Mouse (Mus musculus): ENCODE data around the gene 9530068E07Rik. TPM values are rescaled to one million over a fixed set of nuclear protein-coding genes. Genes with fewer than 3 reads are reported as not detected.
"Not testable (repeated sequence)": the region's sequence is repeated elsewhere in the genome, so short reads cannot be mapped to it uniquely, and the experiment has no call there.

Gene 9530068E07Rik
- polyA plus RNA-seq (2015; fragmentation: Nextera tagmentation; extraction: Ambion mirVana): 122 and 133 TPM in 2 replicates

GRCm38 (mm10) chr11:52395940-52396596, at the start of gene 9530068E07Rik:
Gene 9530068E07Rik, plus strand, starts transcription at chr11:52396428.
- peaks cover 36% of the 10 kb centered on the region for H3K4me1 ChIP-seq
- peak within 1 kb of the TSS; percentile 90 for H3K4me3 ChIP-seq (replicated peaks)
- H3K4me2 ChIP-seq: peak within 1 kb of the TSS; percentile 62
- 1% methylated on average over 38 of the region's 38 CpGs for WGBS
- no peaks in the 10 kb centered on the region for H3K36me3 ChIP-seq
- H3K9ac ChIP-seq (replicated peaks): peak within 1 kb of the TSS; percentile 97
- no peaks in the 10 kb centered on the region for H3K9me3 ChIP-seq (replicated peaks)
- peak; percentile 95 for ATAC-seq (ENCODE audit: low FRiP score)
- H3K27me3 ChIP-seq (replicated peaks): no peaks in the 10 kb centered on the region
- peak within 1 kb of the TSS; percentile 93 for H3K27ac ChIP-seq (replicated peaks)

GRCm38 (mm10) chr11:52346635-52347005, 49.6 kb upstream of the 9530068E07Rik start:
- Histone ChIP-seq H3K27me3 (replicated peaks) (no peaks in the 10 kb centered on the region), H3K4me3 (replicated peaks) (peak overlapping the region; percentile 26), H3K9me3 (replicated peaks) (no peaks in the 10 kb centered on the region), H3K4me2 (peak overlapping the region; percentile 51), H3K36me3 (no peaks in the 10 kb centered on the region), H3K4me1 (peaks cover 15% of the 10 kb centered on the region), H3K9ac (replicated peaks) (no peak overlapping the region), H3K27ac (replicated peaks) (peak overlapping the region; percentile 64)
- 7% methylated on average over 12 of the region's 12 CpGs for WGBS
- ATAC-seq (ENCODE audit: low FRiP score): peak; percentile 87

DNA sequence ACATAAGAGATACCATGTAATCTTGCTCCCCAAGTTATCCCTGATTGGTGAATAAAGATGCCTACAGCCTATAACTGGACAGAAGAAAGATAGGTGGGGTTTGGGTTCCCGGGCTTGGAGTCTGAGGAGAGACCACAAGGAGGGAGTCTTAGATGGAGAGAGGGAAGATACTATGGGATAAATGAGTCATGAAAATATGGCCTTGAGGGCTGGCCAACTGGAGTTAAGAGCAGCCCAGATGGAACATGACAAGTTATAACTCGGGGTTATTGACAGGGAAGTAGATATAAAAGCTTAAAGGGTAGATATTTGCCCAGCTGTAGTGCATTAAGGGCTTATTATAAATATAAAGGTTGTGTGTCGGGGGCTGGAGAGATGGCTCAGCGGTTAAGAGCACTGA, 48.1 kb upstream of the 9530068E07Rik start:
- H3K4me1 ChIP-seq: peaks cover 15% of the 10 kb centered on the region
- no peak overlapping the region for H3K27ac ChIP-seq (replicated peaks)
- H3K36me3 ChIP-seq: no peaks in the 10 kb centered on the region
- no peaks in the 10 kb centered on the region for H3K9me3 ChIP-seq (replicated peaks)
- H3K4me2 ChIP-seq: no peak overlapping the region
- H3K4me3 ChIP-seq (replicated peaks): no peak overlapping the region
- no peak overlapping the region for H3K9ac ChIP-seq (replicated peaks)
- WGBS: 89% methylated on average over 4 of the region's 4 CpGs
- ATAC-seq (ENCODE audit: low FRiP score): no peak
- no peaks in the 10 kb centered on the region for H3K27me3 ChIP-seq (replicated peaks)

DNA sequence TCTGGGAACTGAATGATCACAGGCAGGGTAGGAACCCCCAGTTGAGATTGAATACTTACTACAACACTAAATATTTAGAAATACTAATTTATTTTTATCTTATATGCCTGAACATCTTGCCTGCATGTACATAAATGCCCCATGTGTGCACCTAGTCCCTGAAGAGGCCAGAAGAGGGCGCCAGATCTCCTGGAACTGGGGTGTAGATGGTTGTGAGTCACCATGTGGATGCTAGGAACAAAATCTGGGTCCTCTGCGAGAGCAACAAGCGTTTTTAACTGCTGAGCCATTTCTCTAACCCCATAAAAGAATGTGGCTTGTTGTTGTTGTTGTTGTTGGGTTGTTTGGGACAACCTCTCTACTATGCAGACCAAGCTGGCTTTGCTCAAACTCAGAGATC, 47.5 kb upstream of the 9530068E07Rik start:
- no peak overlapping the region for H3K27ac ChIP-seq (replicated peaks)
- H3K27me3 ChIP-seq (replicated peaks): no peaks in the 10 kb centered on the region
- ATAC-seq (ENCODE audit: low FRiP score): no peak
- H3K4me1 ChIP-seq: peaks cover 15% of the 10 kb centered on the region
- no peak overlapping the region for H3K4me3 ChIP-seq (replicated peaks)
- H3K36me3 ChIP-seq: no peaks in the 10 kb centered on the region
- WGBS: 74% methylated on average over 3 of the region's 3 CpGs
- H3K9me3 ChIP-seq (replicated peaks): no peaks in the 10 kb centered on the region
- no peak overlapping the region for H3K4me2 ChIP-seq
- H3K9ac ChIP-seq (replicated peaks): no peak overlapping the region

DNA sequence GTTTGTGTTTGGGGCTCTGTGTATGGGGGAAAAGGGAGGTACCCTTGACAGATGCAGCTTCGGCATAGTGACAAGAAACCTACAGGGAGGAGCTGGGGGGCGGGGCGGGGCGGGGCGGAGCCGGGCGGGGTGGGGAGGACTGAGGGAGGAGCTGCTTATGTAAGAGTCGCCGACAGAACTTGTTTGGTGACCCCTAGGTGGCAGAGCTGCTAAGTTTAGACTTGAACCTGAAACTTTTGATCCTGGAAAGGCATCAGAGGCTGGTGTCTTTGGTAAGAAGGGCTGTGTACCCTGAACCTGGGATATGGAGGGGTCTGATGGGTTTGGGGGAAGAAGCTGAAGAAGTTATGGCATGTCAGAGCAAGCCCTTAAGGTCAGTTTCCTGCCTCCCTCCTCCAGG, 45.3 kb upstream of the 9530068E07Rik start:
- WGBS: 2% methylated on average over 9 of the region's 9 CpGs
- Histone ChIP-seq H3K4me2 (no peak overlapping the region), H3K27ac (replicated peaks) (no peak overlapping the region), H3K9ac (replicated peaks) (no peak overlapping the region), H3K4me3 (replicated peaks) (no peak overlapping the region), H3K27me3 (replicated peaks) (no peaks in the 10 kb centered on the region), H3K36me3 (no peaks in the 10 kb centered on the region), H3K9me3 (replicated peaks) (no peaks in the 10 kb centered on the region), H3K4me1 (peaks cover 10% of the 10 kb centered on the region)
- ATAC-seq (ENCODE audit: low FRiP score): no peak

DNA sequence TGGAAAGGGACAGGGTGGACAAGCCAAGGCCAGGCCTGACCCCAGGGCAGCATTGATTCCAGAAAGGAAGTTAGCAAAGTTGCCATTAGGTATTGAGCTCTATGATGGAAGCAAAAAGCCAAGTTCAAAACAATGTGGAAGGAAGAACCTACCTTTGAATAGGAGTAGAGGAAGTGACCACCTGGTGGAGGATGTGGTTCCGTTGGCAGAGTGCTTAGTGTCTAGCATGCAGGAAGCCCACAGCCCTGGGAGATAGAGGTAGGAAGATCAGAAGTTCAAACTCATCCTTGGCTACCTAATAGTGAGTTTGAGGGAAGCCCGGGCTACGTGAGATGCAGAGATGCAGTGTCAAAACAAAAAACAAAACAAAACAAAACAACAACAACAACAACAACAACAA, 44.0 kb upstream of the 9530068E07Rik start:
- H3K36me3 ChIP-seq: no peaks in the 10 kb centered on the region
- H3K4me2 ChIP-seq: no peak overlapping the region
- H3K4me3 ChIP-seq (replicated peaks): no peak overlapping the region
- no peak overlapping the region for H3K9ac ChIP-seq (replicated peaks)
- ATAC-seq (ENCODE audit: low FRiP score): no peak
- H3K27me3 ChIP-seq (replicated peaks): no peaks in the 10 kb centered on the region
- 93% methylated on average over 3 of the region's 3 CpGs for WGBS
- no peak overlapping the region for H3K27ac ChIP-seq (replicated peaks)
- H3K9me3 ChIP-seq (replicated peaks): no peaks in the 10 kb centered on the region
- H3K4me1 ChIP-seq: no peaks in the 10 kb centered on the region

DNA sequence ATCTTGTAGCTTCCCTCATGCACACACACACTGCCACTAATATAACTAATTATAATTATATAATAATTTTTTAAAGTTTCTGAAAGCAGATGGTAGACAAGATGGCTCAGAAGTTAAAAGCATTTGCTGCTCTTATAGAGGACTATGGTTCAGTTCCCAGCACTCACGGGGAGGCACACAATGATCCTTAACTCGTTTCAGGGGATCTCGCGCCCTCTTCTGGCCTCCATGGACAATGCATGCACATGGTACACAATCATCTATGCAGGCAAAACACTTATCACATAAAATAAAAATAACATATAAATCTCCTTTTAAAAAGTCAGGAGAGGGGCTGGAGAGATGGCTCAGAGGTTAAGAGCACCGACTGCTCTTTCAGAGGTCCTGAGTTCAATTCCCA, 41.6 kb upstream of the 9530068E07Rik start:
- no peaks in the 10 kb centered on the region for H3K27me3 ChIP-seq (replicated peaks)
- no peak overlapping the region for H3K9ac ChIP-seq (replicated peaks)
- H3K9me3 ChIP-seq (replicated peaks): no peaks in the 10 kb centered on the region
- WGBS: 84% methylated on average over 5 of the region's 5 CpGs
- no peaks in the 10 kb centered on the region for H3K36me3 ChIP-seq
- H3K4me3 ChIP-seq (replicated peaks): no peak overlapping the region
- H3K4me1 ChIP-seq: peaks cover 2% of the 10 kb centered on the region
- H3K27ac ChIP-seq (replicated peaks): no peak overlapping the region
- no peak overlapping the region for H3K4me2 ChIP-seq
- ATAC-seq (ENCODE audit: low FRiP score): no peak

DNA sequence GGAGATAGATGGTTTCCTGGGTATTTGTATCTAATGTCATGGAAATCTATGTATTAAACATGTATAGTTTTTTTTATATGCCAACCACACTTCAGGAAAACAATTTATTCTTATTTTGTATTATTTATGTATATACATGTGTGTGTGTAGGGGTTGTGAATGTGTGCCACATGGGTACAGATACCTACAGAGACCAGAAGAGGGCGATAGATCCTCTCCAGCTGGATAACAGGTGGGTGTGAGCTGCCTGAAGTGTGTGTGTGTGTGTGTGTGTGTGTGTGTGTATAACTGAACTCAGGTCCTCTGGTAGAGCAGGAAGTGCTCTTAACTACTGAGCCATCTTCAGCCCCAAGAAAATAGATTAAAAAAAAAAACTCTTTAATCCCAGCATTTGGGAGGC, 40.6 kb upstream of the 9530068E07Rik start:
- H3K27ac ChIP-seq (replicated peaks): no peak overlapping the region
- H3K4me2 ChIP-seq: no peak overlapping the region
- H3K4me3 ChIP-seq (replicated peaks): no peak overlapping the region
- H3K4me1 ChIP-seq: peaks cover 9% of the 10 kb centered on the region
- WGBS: 86% methylated on average over 1 of the region's 1 CpGs
- H3K27me3 ChIP-seq (replicated peaks): no peaks in the 10 kb centered on the region
- H3K9ac ChIP-seq (replicated peaks): no peak overlapping the region
- no peak for ATAC-seq (ENCODE audit: low FRiP score)
- no peaks in the 10 kb centered on the region for H3K36me3 ChIP-seq
- no peaks in the 10 kb centered on the region for H3K9me3 ChIP-seq (replicated peaks)

DNA sequence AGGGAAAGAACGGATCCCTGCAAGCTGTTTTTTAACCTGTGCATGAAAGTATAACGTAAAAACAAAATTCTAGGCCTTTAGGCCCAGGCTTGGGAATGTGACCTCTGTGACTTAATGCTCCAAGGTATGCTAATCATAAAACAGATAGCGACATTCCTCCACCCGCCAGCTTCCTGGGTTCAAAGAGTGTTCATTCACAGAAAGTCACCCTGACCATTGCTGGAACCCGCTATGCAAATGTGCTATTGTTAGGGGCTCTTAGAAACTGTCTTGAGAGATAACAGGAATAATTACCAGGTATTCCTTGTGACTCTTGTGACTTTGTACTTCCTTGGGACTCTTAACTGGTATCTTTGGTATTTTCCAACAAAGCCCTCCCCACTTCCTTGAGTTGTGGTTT, 39.1 kb upstream of the 9530068E07Rik start:
- H3K9ac ChIP-seq (replicated peaks); H3K4me3 ChIP-seq (replicated peaks); H3K36me3 ChIP-seq; ATAC-seq (ENCODE audit: low FRiP score); H3K9me3 ChIP-seq (replicated peaks); H3K27ac ChIP-seq (replicated peaks); H3K27me3 ChIP-seq (replicated peaks); H3K4me2 ChIP-seq: not testable (repeated sequence)
- H3K4me1 ChIP-seq: peaks cover 15% of the 10 kb centered on the region
- 87% methylated on average over 5 of the region's 5 CpGs for WGBS

DNA sequence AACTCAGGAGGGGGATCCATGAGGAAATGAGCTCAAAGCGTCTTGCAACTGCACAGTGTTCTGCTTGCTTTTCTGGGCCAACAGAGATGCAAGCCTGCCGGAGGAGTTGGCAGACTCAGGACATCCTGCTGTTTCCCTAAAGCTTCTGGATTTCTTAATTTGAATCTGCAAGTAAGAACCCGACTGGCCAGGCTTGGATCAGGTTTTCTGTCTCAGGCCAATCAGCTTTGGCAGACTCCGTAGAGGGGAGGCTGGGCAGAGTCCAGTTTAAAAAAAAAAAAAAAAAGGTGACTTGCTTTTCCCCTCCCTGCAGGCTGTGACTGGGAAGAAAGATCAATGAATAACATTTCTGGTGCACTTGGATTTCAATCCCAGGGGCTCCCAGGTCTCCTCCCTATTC, 37.7 kb upstream of the 9530068E07Rik start:
- Histone ChIP-seq H3K27ac (replicated peaks) (no peak overlapping the region), H3K9ac (replicated peaks) (no peak overlapping the region), H3K4me1 (peaks cover 29% of the 10 kb centered on the region), H3K9me3 (replicated peaks) (no peaks in the 10 kb centered on the region), H3K4me2 (no peak overlapping the region), H3K36me3 (no peaks in the 10 kb centered on the region), H3K4me3 (replicated peaks) (no peak overlapping the region), H3K27me3 (replicated peaks) (no peaks in the 10 kb centered on the region)
- 53% methylated on average over 4 of the region's 4 CpGs for WGBS
- no peak for ATAC-seq (ENCODE audit: low FRiP score)

- Histone ChIP-seq H3K4me3 (replicated peaks) (peak overlapping the region; percentile 94), H3K9me3 (replicated peaks) (no peaks in the 10 kb centered on the region), H3K36me3 (no peaks in the 10 kb centered on the region), H3K4me1 (peaks cover 42% of the 10 kb centered on the region), H3K4me2 (peak overlapping the region; percentile 86), H3K9ac (replicated peaks) (peak overlapping the region; percentile 99), H3K27me3 (replicated peaks) (no peaks in the 10 kb centered on the region), H3K27ac (replicated peaks) (peak overlapping the region; percentile 96)
- ATAC-seq (ENCODE audit: low FRiP score): peak; percentile 43
- WGBS: 15% methylated on average over 22 of the region's 22 CpGs
Observed at GRCm38 (mm10) chr11:52359686-52360470, 36.4 kb upstream of the 9530068E07Rik start.

Data from neural tube, embryonic 15.5 days (tissue).